Mouse (Mus musculus): ENCODE results near the gene Gm10778. TPM values are rescaled to one million over a fixed set of nuclear protein-coding genes. Genes with fewer than 3 reads are reported as not detected.
"Not testable (repeated sequence)": the region's sequence is repeated elsewhere in the genome, so short reads cannot be mapped to it uniquely, and the experiment has no call there.

The Gm10778 gene
- polyA plus RNA-seq, 1 experiment from 2014 or later = 5.5 TPM

DNA sequence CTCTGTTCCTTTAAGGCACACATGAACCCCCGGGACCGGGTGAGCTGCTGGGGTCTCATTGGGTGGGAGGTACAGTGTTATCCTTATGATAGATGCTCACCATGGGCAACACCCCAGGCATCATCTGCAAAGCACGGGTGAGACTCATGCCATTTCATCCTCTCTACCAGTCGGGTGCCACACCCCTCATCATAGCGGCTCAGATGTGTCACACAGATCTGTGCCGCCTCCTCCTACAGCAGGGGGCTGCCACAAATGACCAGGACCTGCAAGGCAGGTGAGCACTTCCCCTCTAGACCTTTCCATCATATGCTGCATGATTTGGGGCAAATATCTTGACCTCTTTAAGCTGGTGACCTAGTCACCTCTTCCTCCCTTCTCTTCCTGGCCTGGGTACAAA lies 10.8 kb upstream of the Gm10778 start:
- Histone ChIP-seq H3K9me3 (ENCODE audit: control insufficient read depth, low read length) (no peaks in the 10 kb centered on the region), H3K27me3 (ENCODE audit: control insufficient read depth, insufficient read depth, low read length) (no peaks in the 10 kb centered on the region), H3K4me2 (ENCODE audit: low read depth, severe bottlenecking) (no peak overlapping the region), H3K4me3 (ENCODE audit: low read depth, low read length) (no peak overlapping the region), H3K36me3 (ENCODE audit: control insufficient read depth, insufficient read depth, low read length) (no peaks in the 10 kb centered on the region), H3K9ac (ENCODE audit: low read length) (no peak overlapping the region), H3K4me1 (ENCODE audit: control insufficient read depth, insufficient read depth, low read length) (peaks cover 10% of the 10 kb centered on the region), H3K27ac (replicated peaks; ENCODE audit: low read depth, low read length) (no peak overlapping the region)
- ATAC-seq (ENCODE audit: insufficient number of reproducible peaks, low FRiP score, low TSS enrichment, low read depth) (no peak), DNase-seq (ENCODE audit: low spot score) (no peak)
- 62% methylated on average over 6 of the region's 6 CpGs for WGBS

- WGBS = 39% methylated on average over 4 of the region's 4 CpGs
- H3K9ac ChIP-seq (ENCODE audit: low read length); H3K27ac ChIP-seq (replicated peaks; ENCODE audit: low read depth, low read length); H3K4me3 ChIP-seq (ENCODE audit: low read depth, low read length); H3K9me3 ChIP-seq (ENCODE audit: control insufficient read depth, low read length); DNase-seq (ENCODE audit: low spot score); ATAC-seq (ENCODE audit: insufficient number of reproducible peaks, low FRiP score, low TSS enrichment, low read depth); H3K36me3 ChIP-seq (ENCODE audit: control insufficient read depth, insufficient read depth, low read length); H3K4me2 ChIP-seq (ENCODE audit: low read depth, severe bottlenecking); H3K27me3 ChIP-seq (ENCODE audit: control insufficient read depth, insufficient read depth, low read length): not testable (repeated sequence)
- peaks cover 10% of the 10 kb centered on the region for H3K4me1 ChIP-seq (ENCODE audit: control insufficient read depth, insufficient read depth, low read length)
Observed at GRCm38 (mm10) chr10:81640825-81641224, 8.0 kb upstream of the Gm10778 start.

- no peak for DNase-seq (ENCODE audit: low spot score)
- Histone ChIP-seq H3K4me2 (ENCODE audit: low read depth, severe bottlenecking) (no peak overlapping the region), H3K9me3 (ENCODE audit: control insufficient read depth, low read length) (no peaks in the 10 kb centered on the region), H3K4me1 (ENCODE audit: control insufficient read depth, insufficient read depth, low read length) (peaks cover 10% of the 10 kb centered on the region), H3K4me3 (ENCODE audit: low read depth, low read length) (no peak overlapping the region), H3K36me3 (ENCODE audit: control insufficient read depth, insufficient read depth, low read length) (no peaks in the 10 kb centered on the region), H3K9ac (ENCODE audit: low read length) (no peak overlapping the region), H3K27ac (replicated peaks; ENCODE audit: low read depth, low read length) (no peak overlapping the region), H3K27me3 (ENCODE audit: control insufficient read depth, insufficient read depth, low read length) (no peaks in the 10 kb centered on the region)
- WGBS = 91% methylated on average over 2 of the region's 2 CpGs
- ATAC-seq (ENCODE audit: insufficient number of reproducible peaks, low FRiP score, low TSS enrichment, low read depth) = no peak
Observed at GRCm38 (mm10) chr10:81641566-81641965, 7.3 kb upstream of the Gm10778 start.

GRCm38 (mm10) chr10:81641978-81642647 lies 6.7 kb upstream of the Gm10778 start:
- no peaks in the 10 kb centered on the region for H3K36me3 ChIP-seq (ENCODE audit: control insufficient read depth, insufficient read depth, low read length)
- peak overlapping the region; percentile 80; the same call in 1 of the 2 replicates for H3K9ac ChIP-seq (ENCODE audit: low read length)
- ATAC-seq (ENCODE audit: insufficient number of reproducible peaks, low FRiP score, low TSS enrichment, low read depth) (no peak), DNase-seq (ENCODE audit: low spot score) (no peak)
- WGBS = 79% methylated on average over 8 of the region's 8 CpGs
- peak overlapping the region; percentile 60; the same call in 1 of the 2 replicates for H3K4me3 ChIP-seq (ENCODE audit: low read depth, low read length)
- no peaks in the 10 kb centered on the region for H3K27me3 ChIP-seq (ENCODE audit: control insufficient read depth, insufficient read depth, low read length)
- H3K4me2 ChIP-seq (ENCODE audit: low read depth, severe bottlenecking) = peak overlapping the region; percentile 61
- H3K9me3 ChIP-seq (ENCODE audit: control insufficient read depth, low read length) = no peaks in the 10 kb centered on the region
- H3K4me1 ChIP-seq (ENCODE audit: control insufficient read depth, insufficient read depth, low read length) = peaks cover 10% of the 10 kb centered on the region
- H3K27ac ChIP-seq (replicated peaks; ENCODE audit: low read depth, low read length) = no peak overlapping the region

DNA sequence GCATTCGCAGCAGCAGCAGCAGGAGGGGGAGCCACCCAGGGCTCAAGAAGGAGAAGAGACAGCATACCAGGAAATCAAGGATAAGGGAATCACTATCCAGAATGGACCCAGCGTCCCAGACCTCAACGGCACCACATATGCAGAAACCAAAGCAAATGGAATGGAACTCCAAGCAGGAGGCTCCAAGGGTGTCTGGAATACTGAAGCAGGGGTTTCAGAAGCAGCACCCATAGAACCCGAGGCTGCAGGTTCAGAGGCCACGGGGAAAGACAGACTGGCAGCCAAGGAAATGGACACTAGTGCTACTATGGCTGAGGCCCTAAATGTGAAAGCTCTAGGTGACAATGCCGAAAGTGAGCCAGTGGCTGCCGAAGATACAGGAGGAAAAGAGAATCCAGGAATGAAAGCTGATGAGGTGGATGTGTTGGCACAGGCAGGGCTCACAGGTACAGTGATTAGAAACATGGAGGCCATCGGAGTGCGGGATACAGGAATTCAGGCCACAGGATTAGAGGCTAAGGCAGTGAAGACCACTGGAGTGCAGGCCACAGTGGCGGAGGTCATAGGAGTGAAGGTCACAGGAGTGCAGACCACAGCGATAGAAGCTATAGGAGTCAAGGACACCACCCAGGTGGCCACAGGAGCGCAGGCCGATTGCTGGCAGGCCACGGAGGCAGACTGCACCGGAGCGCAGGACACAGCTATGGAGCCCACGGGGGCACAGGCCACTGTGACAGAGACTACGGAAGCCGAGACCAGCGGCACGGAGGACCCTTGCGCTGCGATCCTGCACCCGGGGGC lies 6.0 kb upstream of the Gm10778 start:
- no peak for DNase-seq (ENCODE audit: low spot score)
- H3K4me1 ChIP-seq (ENCODE audit: control insufficient read depth, insufficient read depth, low read length) = peaks cover 10% of the 10 kb centered on the region
- ATAC-seq (ENCODE audit: insufficient number of reproducible peaks, low FRiP score, low TSS enrichment, low read depth) = peak; percentile 31
- H3K36me3 ChIP-seq (ENCODE audit: control insufficient read depth, insufficient read depth, low read length) = no peaks in the 10 kb centered on the region
- no peaks in the 10 kb centered on the region for H3K9me3 ChIP-seq (ENCODE audit: control insufficient read depth, low read length)
- H3K4me3 ChIP-seq (ENCODE audit: low read depth, low read length) = peak overlapping the region; percentile 60
- peak overlapping the region; percentile 61 for H3K4me2 ChIP-seq (ENCODE audit: low read depth, severe bottlenecking)
- peak overlapping the region; percentile 94 for H3K27ac ChIP-seq (replicated peaks; ENCODE audit: low read depth, low read length)
- H3K27me3 ChIP-seq (ENCODE audit: control insufficient read depth, insufficient read depth, low read length) = no peaks in the 10 kb centered on the region
- H3K9ac ChIP-seq (ENCODE audit: low read length) = peak overlapping the region; percentile 80
- WGBS = 21% methylated on average over 24 of the region's 24 CpGs

- peak; percentile 86 for ATAC-seq (ENCODE audit: insufficient number of reproducible peaks, low FRiP score, low TSS enrichment, low read depth)
- DNase-seq (ENCODE audit: low spot score) = peak; percentile 96
- peak overlapping the region; percentile 60 for H3K4me3 ChIP-seq (ENCODE audit: low read depth, low read length)
- under 1% methylated on average over 75 of the region's 75 CpGs for WGBS
- H3K9me3 ChIP-seq (ENCODE audit: control insufficient read depth, low read length) = no peaks in the 10 kb centered on the region
- no peaks in the 10 kb centered on the region for H3K27me3 ChIP-seq (ENCODE audit: control insufficient read depth, insufficient read depth, low read length)
- H3K4me1 ChIP-seq (ENCODE audit: control insufficient read depth, insufficient read depth, low read length) = peaks cover 10% of the 10 kb centered on the region
- H3K9ac ChIP-seq (ENCODE audit: low read length) = peak overlapping the region; percentile 80
- peak overlapping the region; percentile 61 for H3K4me2 ChIP-seq (ENCODE audit: low read depth, severe bottlenecking)
- no peaks in the 10 kb centered on the region for H3K36me3 ChIP-seq (ENCODE audit: control insufficient read depth, insufficient read depth, low read length)
- peak overlapping the region; percentile 94 for H3K27ac ChIP-seq (replicated peaks; ENCODE audit: low read depth, low read length)
Observed at GRCm38 (mm10) chr10:81643449-81644055, 5.3 kb upstream of the Gm10778 start.

DNA sequence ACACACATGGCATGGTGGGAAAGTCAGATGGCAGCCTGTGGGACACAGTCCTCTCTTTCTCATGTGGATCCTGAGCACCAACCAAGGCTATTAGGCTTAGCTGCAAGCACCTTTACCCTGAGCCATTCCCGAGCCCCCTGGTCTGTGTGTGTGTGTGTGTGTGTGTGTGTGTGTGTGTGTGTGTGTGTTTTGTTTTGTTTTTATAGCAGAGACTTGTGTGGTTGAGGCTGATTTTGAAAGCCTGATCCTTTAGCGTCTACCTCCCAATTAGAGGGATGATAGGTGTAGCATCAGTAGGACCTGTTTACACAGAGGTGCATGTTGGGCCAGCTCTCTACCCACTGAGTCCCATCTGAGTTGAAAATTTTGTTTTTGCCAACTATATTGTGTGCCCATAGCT lies 4.7 kb upstream of the Gm10778 start:
- H3K4me3 ChIP-seq (ENCODE audit: low read depth, low read length) = peak overlapping the region; percentile 60
- H3K27ac ChIP-seq (replicated peaks; ENCODE audit: low read depth, low read length) = no peak overlapping the region
- WGBS = 55% methylated on average over 2 of the region's 2 CpGs
- no peaks in the 10 kb centered on the region for H3K9me3 ChIP-seq (ENCODE audit: control insufficient read depth, low read length)
- peak overlapping the region; percentile 61 for H3K4me2 ChIP-seq (ENCODE audit: low read depth, severe bottlenecking)
- DNase-seq (ENCODE audit: low spot score) (no peak), ATAC-seq (ENCODE audit: insufficient number of reproducible peaks, low FRiP score, low TSS enrichment, low read depth) (no peak)
- H3K4me1 ChIP-seq (ENCODE audit: control insufficient read depth, insufficient read depth, low read length) = peaks cover 10% of the 10 kb centered on the region
- H3K36me3 ChIP-seq (ENCODE audit: control insufficient read depth, insufficient read depth, low read length) = no peaks in the 10 kb centered on the region
- H3K27me3 ChIP-seq (ENCODE audit: control insufficient read depth, insufficient read depth, low read length) = no peaks in the 10 kb centered on the region
- H3K9ac ChIP-seq (ENCODE audit: low read length) = peak overlapping the region; percentile 80

DNA sequence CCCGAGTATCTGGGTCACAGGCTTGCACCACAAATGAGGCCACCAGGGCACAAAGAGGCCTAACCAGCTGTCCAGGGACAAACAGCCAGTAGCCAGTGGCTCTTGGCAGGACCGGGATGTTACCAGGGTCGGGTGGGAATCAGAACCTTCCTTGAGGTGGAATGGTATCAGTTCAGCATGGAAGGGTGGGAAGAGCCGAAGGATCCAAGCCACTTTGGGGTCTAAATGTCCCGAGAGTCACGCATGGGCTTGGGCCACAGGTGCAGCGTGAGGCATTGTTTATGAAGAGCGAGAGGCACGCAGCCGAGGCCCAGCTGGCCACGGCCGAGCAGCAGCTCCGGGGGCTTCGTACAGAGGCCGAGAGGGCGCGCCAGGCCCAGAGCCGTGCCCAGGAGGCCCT lies 4.1 kb upstream of the Gm10778 start:
- Histone ChIP-seq H3K27ac (replicated peaks; ENCODE audit: low read depth, low read length) (no peak overlapping the region), H3K27me3 (ENCODE audit: control insufficient read depth, insufficient read depth, low read length) (no peaks in the 10 kb centered on the region), H3K4me3 (ENCODE audit: low read depth, low read length) (no peak overlapping the region; the same call in 1 of the 2 replicates), H3K36me3 (ENCODE audit: control insufficient read depth, insufficient read depth, low read length) (no peaks in the 10 kb centered on the region), H3K4me2 (ENCODE audit: low read depth, severe bottlenecking) (no peak overlapping the region), H3K9me3 (ENCODE audit: control insufficient read depth, low read length) (no peaks in the 10 kb centered on the region), H3K9ac (ENCODE audit: low read length) (no peak overlapping the region), H3K4me1 (ENCODE audit: control insufficient read depth, insufficient read depth, low read length) (peaks cover 10% of the 10 kb centered on the region)
- 93% methylated on average over 18 of the region's 18 CpGs for WGBS
- ATAC-seq (ENCODE audit: insufficient number of reproducible peaks, low FRiP score, low TSS enrichment, low read depth) (no peak), DNase-seq (ENCODE audit: low spot score) (no peak)
